Mouse (Mus musculus): ENCODE data around the gene Nkapl.

DNA sequence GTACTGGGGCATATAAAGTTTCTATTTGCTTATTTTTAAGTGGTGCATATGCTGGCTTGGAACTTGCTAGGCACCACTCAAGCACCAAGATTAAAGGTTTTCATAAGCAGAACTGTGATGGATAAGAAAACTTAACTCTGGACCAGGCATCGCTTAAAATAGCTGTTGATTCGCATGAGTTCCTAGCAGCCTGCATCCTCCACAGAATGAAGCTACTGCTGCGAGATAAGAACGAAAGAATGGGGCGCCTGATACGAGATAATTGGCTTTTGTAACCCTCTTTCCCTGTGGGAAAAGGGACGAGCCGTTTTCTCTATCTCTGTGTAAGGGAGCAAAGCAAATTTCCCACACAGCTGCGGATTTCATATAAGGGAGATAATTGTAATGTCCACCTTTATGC is 788 bp upstream of the Nkapl start:
- TF ChIP-seq CTCF (IDR thresholded peaks at IDR 0.05; ENCODE audit: insufficient read depth, low read depth, low read length) (no peak), POLR2A (IDR thresholded peaks at IDR 0.05; ENCODE audit: insufficient read depth, low read depth, low read length) (no peak)
